Mouse (Mus musculus): ENCODE data around the gene Cdx2.

- TF ChIP-seq CTCF (IDR thresholded peaks at IDR 0.05; ENCODE audit: borderline replicate concordance, extremely low read depth, insufficient read depth, insufficient read length) (peak; percentile 84), POLR2A (IDR thresholded peaks at IDR 0.05; ENCODE audit: borderline replicate concordance, extremely low read depth, insufficient read depth, insufficient read length, poor library complexity, severe bottlenecking) (no peak)
Measured at GRCm38 (mm10) chr5:147299255-147300000, 7.6 kb downstream of the Cdx2 start.

All from brain, embryonic 14.5 days (tissue).